Mouse (Mus musculus) central nervous system, embryonic 11.5 days (tissue): ENCODE results near the gene D3Ertd254e. TPM values are rescaled to one million over a fixed set of nuclear protein-coding genes. Genes with fewer than 3 reads are reported as not detected.

Source experiments
- polyA plus RNA-seq: library from polyadenylated mRNA; depleted of rRNA; stranded (reverse); fragments of >200 nt; gene quantifications from 2 replicates; pipeline ENCODE4 v1.2.3, GENCODE M21; 2012; rRNA removed

The D3Ertd254e gene
- polyA plus RNA-seq, result 3.8 and 6.1 TPM in 2 replicates

DNA sequence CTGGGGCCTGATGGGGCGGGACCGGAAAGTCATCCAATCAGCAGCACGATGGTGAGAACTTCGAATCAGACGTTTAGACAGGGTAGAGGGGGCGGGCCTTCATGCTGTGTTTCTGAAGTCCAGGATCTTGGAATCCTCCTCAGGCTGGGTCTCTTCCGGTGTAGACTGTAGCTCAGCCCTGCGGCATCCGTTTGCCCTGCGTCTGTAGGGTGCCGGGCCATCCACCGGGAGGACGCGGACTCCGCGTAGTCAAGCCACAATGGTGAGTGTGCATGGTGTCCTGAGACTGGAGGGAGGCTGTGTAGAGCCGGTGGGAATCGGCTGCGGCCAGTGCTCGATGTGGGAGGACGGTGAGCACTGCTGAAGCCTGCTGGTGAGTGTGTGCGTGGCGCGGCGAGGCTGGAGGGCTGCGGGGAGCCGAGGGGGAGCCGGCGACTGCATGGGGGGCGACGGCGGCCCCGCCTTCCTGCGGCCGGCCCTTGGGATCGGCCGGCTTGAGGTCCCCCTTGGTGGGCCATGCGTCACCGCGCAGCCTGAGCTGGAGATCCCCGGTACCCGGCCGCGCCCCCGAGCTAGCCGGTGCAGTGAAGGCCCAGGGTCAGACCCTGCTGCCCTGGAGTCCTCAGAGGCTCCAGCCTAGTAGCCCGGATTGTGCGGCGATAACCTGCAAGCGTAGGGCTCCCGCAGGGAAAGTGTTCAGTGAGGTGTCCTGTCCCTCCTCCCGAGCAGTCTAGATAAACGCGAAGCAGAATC is at the start of gene D3Ertd254e:
Gene D3Ertd254e, plus strand, starts transcription at position 84 of the 753 bp plus-strand sequence.

Other genes with a start within 250 kb of the D3Ertd254e start
- gene Dcun1d1, start 213.6 kb upstream of the D3Ertd254e start, polyA plus RNA-seq, result 40.0 and 60.6 TPM in 2 replicates
- 27.9 and 36.3 TPM in 2 replicates for gene Mccc1, start 150.3 kb upstream of the D3Ertd254e start, polyA plus RNA-seq
- gene Ccdc144b, start 97.5 kb upstream of the D3Ertd254e start, polyA plus RNA-seq, result not detected in 2 replicates
- gene Acad9, start 85.0 kb upstream of the D3Ertd254e start, polyA plus RNA-seq, result 38.7 and 47.8 TPM in 2 replicates
- 0.07 and 0.12 TPM in 2 replicates for gene Qrfpr, start 71.3 kb downstream of the D3Ertd254e start, polyA plus RNA-seq